Mouse (Mus musculus) kidney, embryonic 14.5 days (tissue): Measurements from ENCODE around the gene Bcl3. TPM values are rescaled to one million over a fixed set of nuclear protein-coding genes. Genes with fewer than 3 reads are reported as not detected.

Source experiments
- ATAC-seq: fragments of 200-750 bp; cut with Nextera tagmentation; 2 replicates; pipeline ENCODE4 v1.8.0; 2017; ENCODE audit warnings: moderate number of reproducible peaks, mild to moderate bottlenecking, moderate TSS enrichment, moderate library complexity; ENCODE audit not compliant: low FRiP score, low TSS enrichment
- H3K27ac ChIP-seq: fragments of 300-500 bp; sonication (generic); 2 replicates; pipeline ENCODE4 v1.5.1; 2014; ENCODE audit warnings: low read depth, mild to moderate bottlenecking, low read length, moderate library complexity, mixed read lengths
- H3K27me3 ChIP-seq: fragments of 300-500 bp; sonication (generic); 2 replicates; pipeline ENCODE4 v1.6.1; 2014; ENCODE audit warnings: mild to moderate bottlenecking, low read length; ENCODE audit not compliant: control insufficient read depth, insufficient read depth
- H3K36me3 ChIP-seq: fragments of 300-500 bp; sonication (generic); 2 replicates; pipeline ENCODE4 v1.6.1; 2014; ENCODE audit warnings: low read length, mixed read lengths; ENCODE audit not compliant: control insufficient read depth, insufficient read depth
- H3K4me1 ChIP-seq: fragments of 300-500 bp; sonication (generic); 2 replicates; pipeline ENCODE4 v1.6.1; 2014; ENCODE audit warnings: low read length, mixed read lengths; ENCODE audit not compliant: control insufficient read depth, insufficient read depth
- H3K4me2 ChIP-seq: fragments of 300-500 bp; sonication (generic); replicated peaks from 2 replicates; pipeline ENCODE4 v1.6.1; 2014; ENCODE audit warnings: low read depth, mild to moderate bottlenecking, low read length
- H3K4me3 ChIP-seq: fragments of 300-500 bp; sonication (generic); 2 replicates; pipeline ENCODE4 v1.5.1; 2014; ENCODE audit warnings: mild to moderate bottlenecking, low read length
- H3K9ac ChIP-seq: fragments of 300-500 bp; sonication (generic); 2 replicates; pipeline ENCODE4 v1.6.1; 2014; ENCODE audit warnings: low read depth, mild to moderate bottlenecking, low read length, moderate library complexity
- H3K9me3 ChIP-seq: fragments of 300-500 bp; sonication (generic); 2 replicates; pipeline ENCODE4 v1.6.1; 2016; ENCODE audit warnings: low read length; ENCODE audit not compliant: control insufficient read depth
- WGBS: fragments of 180-500 bp; shearing (Covaris S2); extraction: QIAGEN DNeasy Blood & Tissue Kit; methylation state at CpG from one replicate; pipeline ENCODE4 v1.1.7; 2014; 5-methylcytosine and 5-hydroxymethylcytosine counted together
- polyA plus RNA-seq: library from polyadenylated mRNA; unstranded; fragments of >200 nt; fragmentation: Nextera tagmentation; extraction: Ambion mirVana; gene quantifications from 2 replicates; pipeline ENCODE4 v1.2.1, GENCODE M21; 2014

Gene Bcl3
- 3.5 and 4.2 TPM in 2 replicates for polyA plus RNA-seq

GRCm38 (mm10) chr7:19822604-19823058 is at the start of gene Bcl3:
TSS of gene Bcl3 (minus strand) at chr7:19822770.
- peaks cover 18% of the 10 kb centered on the region for H3K27me3 ChIP-seq

GRCm38 (mm10) chr7:19871943-19872601 is 49.5 kb upstream of the Bcl3 start:
- Histone ChIP-seq H3K27me3 (no peaks in the 10 kb centered on the region), H3K4me1 (no peaks in the 10 kb centered on the region), H3K4me3 (no peak overlapping the region), H3K9ac (no peak overlapping the region), H3K9me3 (no peaks in the 10 kb centered on the region), H3K36me3 (no peaks in the 10 kb centered on the region), H3K4me2 (no peak overlapping the region), H3K27ac (no peak overlapping the region)
- 49% methylated on average over 5 of the region's 5 CpGs for WGBS
- ATAC-seq = no peak

More at GRCm38 (mm10) chr7:19822604-19823058, at the start of gene Bcl3:
- WGBS = 2% methylated on average over 31 of the region's 42 CpGs
- Histone ChIP-seq H3K9me3 (no peaks in the 10 kb centered on the region), H3K27ac (peak within 1 kb of the TSS; percentile 88), H3K36me3 (no peaks in the 10 kb centered on the region), H3K4me2 (peak within 1 kb of the TSS; percentile 89), H3K4me3 (peak within 1 kb of the TSS; percentile 52), H3K4me1 (peaks cover 29% of the 10 kb centered on the region), H3K9ac (peak within 1 kb of the TSS; percentile 70)
- no peak for ATAC-seq

DNA sequence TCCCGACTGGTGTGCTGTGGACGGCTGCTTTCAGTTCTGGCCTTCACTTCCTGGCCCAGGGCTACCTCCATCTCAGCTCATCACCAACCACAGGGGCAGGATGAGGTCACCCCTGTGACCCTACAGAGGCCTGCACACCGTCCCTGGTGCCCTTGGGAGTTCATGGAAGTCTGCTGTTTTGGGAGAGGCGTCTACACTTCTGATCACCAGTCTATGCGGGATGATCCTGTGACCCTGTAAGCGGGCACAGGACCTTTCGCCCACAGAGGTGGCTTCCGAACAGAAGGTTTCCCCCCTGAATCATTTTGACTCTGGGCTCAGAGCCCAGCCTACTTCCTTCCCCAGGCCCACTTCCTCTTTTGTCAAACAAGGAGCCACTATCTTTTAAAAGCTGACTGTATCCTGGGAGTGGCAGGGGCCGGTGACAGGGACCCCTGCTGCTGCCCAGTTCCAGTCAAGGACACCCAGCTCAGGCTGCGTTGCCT is 48.6 kb upstream of the Bcl3 start:
- WGBS = 71% methylated on average over 10 of the region's 10 CpGs
- no peaks in the 10 kb centered on the region for H3K36me3 ChIP-seq
- H3K27me3 ChIP-seq = no peaks in the 10 kb centered on the region
- H3K27ac ChIP-seq = no peak overlapping the region
- no peak overlapping the region for H3K4me3 ChIP-seq
- no peak overlapping the region for H3K9ac ChIP-seq
- no peaks in the 10 kb centered on the region for H3K4me1 ChIP-seq
- no peak overlapping the region for H3K4me2 ChIP-seq
- ATAC-seq = no peak
- H3K9me3 ChIP-seq = no peaks in the 10 kb centered on the region

DNA sequence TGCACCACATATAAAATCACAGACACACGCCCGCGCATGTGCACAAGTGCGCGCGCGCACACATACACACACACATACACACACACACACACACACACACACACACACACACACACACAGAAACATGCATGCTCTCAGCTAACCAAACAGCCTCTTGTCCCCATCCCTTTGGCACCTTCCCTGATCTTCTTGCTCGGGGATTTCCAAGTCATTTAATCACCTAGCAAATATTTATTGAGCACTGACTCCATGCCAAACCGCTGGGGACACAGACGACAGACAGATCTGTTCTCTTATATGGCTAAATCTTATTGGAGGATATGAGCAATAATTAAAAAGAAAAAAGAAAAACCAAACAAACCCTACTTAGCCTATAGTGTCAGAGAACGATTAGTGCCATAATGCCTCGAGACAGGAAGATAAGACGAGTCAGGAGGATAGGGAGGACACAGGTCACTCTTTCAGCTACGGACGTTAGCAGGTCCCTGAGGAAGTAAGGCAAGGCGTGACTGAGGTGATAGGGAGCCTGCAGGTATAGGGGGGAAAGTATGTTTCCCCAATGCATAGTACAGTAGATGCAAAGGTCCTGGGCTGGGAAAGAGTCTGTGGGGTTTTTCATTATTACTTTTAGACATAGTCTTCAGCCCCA is 45.3 kb upstream of the Bcl3 start:
- H3K27me3 ChIP-seq = no peaks in the 10 kb centered on the region

DNA sequence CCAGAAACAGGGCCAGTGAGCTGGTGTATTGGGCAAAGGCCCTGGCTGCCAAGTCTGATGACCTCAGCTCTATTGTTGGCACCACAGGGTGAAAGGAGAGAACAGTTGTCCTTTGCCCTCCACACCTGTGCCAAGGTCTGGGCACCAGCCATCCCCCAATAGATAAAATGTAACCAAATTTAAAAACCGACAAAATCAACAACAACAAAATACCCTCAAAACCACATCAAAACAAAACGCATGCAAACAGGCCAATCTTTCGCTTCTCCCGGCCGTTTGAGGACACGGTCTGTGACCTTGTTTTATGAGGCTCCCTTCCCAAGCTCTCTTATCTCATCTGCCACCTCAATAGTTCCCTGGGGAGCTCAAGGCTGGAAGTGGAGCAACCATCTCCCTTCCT is 43.9 kb upstream of the Bcl3 start:
- ATAC-seq = no peak
- Histone ChIP-seq H3K9me3 (no peaks in the 10 kb centered on the region), H3K27ac (no peak overlapping the region), H3K36me3 (no peaks in the 10 kb centered on the region), H3K9ac (no peak overlapping the region), H3K27me3 (no peaks in the 10 kb centered on the region), H3K4me3 (no peak overlapping the region), H3K4me1 (no peaks in the 10 kb centered on the region), H3K4me2 (no peak overlapping the region)
- WGBS = 61% methylated on average over 6 of the region's 6 CpGs

More for the DNA sequence above, 45.3 kb upstream of the Bcl3 start:
- WGBS = 89% methylated on average over 16 of the region's 16 CpGs
- no peak for ATAC-seq
- Histone ChIP-seq H3K4me3 (no peak overlapping the region), H3K9ac (no peak overlapping the region), H3K27ac (no peak overlapping the region), H3K4me1 (no peaks in the 10 kb centered on the region), H3K9me3 (no peaks in the 10 kb centered on the region), H3K36me3 (no peaks in the 10 kb centered on the region), H3K4me2 (no peak overlapping the region)

GRCm38 (mm10) chr7:19865246-19866036 is 42.9 kb upstream of the Bcl3 start:
- Histone ChIP-seq H3K9me3 (no peaks in the 10 kb centered on the region), H3K9ac (no peak overlapping the region), H3K4me1 (no peaks in the 10 kb centered on the region), H3K4me3 (no peak overlapping the region), H3K36me3 (no peaks in the 10 kb centered on the region), H3K27ac (no peak overlapping the region), H3K27me3 (no peaks in the 10 kb centered on the region), H3K4me2 (no peak overlapping the region)
- no peak for ATAC-seq
- WGBS = 80% methylated on average over 8 of the region's 8 CpGs

DNA sequence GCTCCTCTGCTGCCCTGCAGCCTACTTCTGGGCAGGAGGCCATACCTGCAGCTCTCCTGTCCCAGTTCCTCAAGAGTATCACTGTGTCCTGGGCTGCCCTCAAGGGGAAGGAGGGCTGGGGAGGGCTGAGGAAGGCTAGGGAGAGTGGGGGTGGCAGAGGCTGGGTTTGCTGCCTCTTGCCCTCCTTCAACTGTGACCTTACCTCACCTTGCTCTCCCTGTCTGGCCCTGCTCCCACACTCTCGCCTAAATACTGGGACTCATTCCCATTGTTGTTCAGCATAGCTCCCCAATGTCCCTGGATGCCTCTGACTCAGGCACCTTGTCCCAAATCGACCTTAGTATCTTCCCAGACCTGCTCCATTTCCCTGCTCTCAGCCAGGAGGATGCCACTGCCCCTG is 41.7 kb upstream of the Bcl3 start:
- no peak overlapping the region for H3K4me2 ChIP-seq
- no peak for ATAC-seq
- WGBS = 35% methylated on average over 2 of the region's 2 CpGs

DNA sequence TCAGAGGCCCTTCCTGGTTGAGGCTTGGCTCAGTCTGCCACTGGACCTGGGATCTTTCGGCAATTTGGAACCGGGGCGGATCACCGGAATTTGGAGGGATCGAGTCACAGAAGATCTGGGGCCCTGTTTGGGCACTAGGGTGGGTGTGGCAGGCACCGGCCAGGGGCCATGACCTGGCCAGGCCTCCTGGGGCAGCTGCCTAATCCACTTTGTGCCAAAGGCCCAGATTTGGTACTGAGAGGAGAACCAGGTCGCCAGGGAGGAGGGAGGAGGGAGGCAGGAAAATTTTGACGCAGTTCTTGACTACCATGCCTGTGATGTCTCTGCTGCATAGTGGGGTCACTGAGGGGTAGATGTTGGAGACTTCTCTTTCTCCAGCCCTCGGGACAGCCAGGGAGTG is 38.6 kb upstream of the Bcl3 start, which contains the start of gene Ceacam16:
Ceacam16 (minus strand) TSS at position 101 of the 400 bp plus-strand sequence.
- Histone ChIP-seq H3K4me2 (no peak within 1 kb of the TSS), H3K27me3 (no peaks in the 10 kb centered on the region; the same call in 1 of the 2 replicates), H3K27ac (no peak within 1 kb of the TSS), H3K4me1 (no peaks in the 10 kb centered on the region), H3K9ac (no peak within 1 kb of the TSS), H3K9me3 (no peaks in the 10 kb centered on the region), H3K4me3 (no peak within 1 kb of the TSS), H3K36me3 (no peaks in the 10 kb centered on the region)
- ATAC-seq = no peak
- WGBS = 78% methylated on average over 9 of the region's 9 CpGs

More for the DNA sequence above, 41.7 kb upstream of the Bcl3 start:
- Histone ChIP-seq H3K36me3 (no peaks in the 10 kb centered on the region), H3K9me3 (no peaks in the 10 kb centered on the region), H3K4me3 (no peak overlapping the region), H3K9ac (no peak overlapping the region), H3K27ac (no peak overlapping the region), H3K27me3 (no peaks in the 10 kb centered on the region), H3K4me1 (no peaks in the 10 kb centered on the region)
